Mouse (Mus musculus) kidney, embryonic 16.5 days (tissue): ENCODE results near the gene Ltb. TPM values are rescaled to one million over a fixed set of nuclear protein-coding genes. Genes with fewer than 3 reads are reported as not detected.

Source experiments
- ATAC-seq: fragments of 200-750 bp; cut with Nextera tagmentation; 2 replicates; pipeline ENCODE4 v1.8.0; 2017; ENCODE audit warnings: moderate TSS enrichment; ENCODE audit not compliant: low FRiP score, low TSS enrichment
- H3K27ac ChIP-seq: fragments of 300-500 bp; sonication (generic); 2 replicates; pipeline ENCODE4 v1.5.1; 2014; ENCODE audit warnings: low read length
- H3K27me3 ChIP-seq: fragments of 300-500 bp; sonication (generic); 2 replicates; pipeline ENCODE4 v1.6.1; 2014; ENCODE audit warnings: low read length, control low read depth, mixed read lengths; ENCODE audit not compliant: insufficient read depth
- H3K36me3 ChIP-seq: fragments of 300-500 bp; sonication (generic); 2 replicates; pipeline ENCODE4 v1.6.1; 2014; ENCODE audit warnings: low read length, control low read depth, mixed read lengths; ENCODE audit not compliant: insufficient read depth
- H3K4me1 ChIP-seq: fragments of 300-500 bp; sonication (generic); 2 replicates; pipeline ENCODE4 v1.6.1; 2014; ENCODE audit warnings: low read length, control low read depth, mixed read lengths; ENCODE audit not compliant: insufficient read depth
- H3K4me2 ChIP-seq: fragments of 300-500 bp; sonication (generic); replicated peaks from 2 replicates; pipeline ENCODE4 v1.6.1; 2014; ENCODE audit warnings: low read depth, low read length
- H3K4me3 ChIP-seq: fragments of 300-500 bp; sonication (generic); 2 replicates; pipeline ENCODE4 v1.5.1; 2014; ENCODE audit warnings: mild to moderate bottlenecking, low read length
- H3K9ac ChIP-seq: fragments of 300-500 bp; sonication (generic); replicated peaks from 2 replicates; pipeline ENCODE4 v1.6.1; 2014; ENCODE audit warnings: low read length
- H3K9me3 ChIP-seq: fragments of 300-500 bp; sonication (generic); 2 replicates; pipeline ENCODE4 v1.6.1; 2016; ENCODE audit warnings: low read length, control low read depth
- WGBS: fragments of 180-500 bp; shearing (Covaris S2); extraction: QIAGEN DNeasy Blood & Tissue Kit; methylation state at CpG from one replicate; pipeline ENCODE4 v1.1.7; 2014; 5-methylcytosine and 5-hydroxymethylcytosine counted together
- microRNA-seq: library from miRNA; unstranded; fragments of <30 nt; microRNA quantifications from one replicate; pipeline ENCODE4, GENCODE M21; 2016
- polyA plus RNA-seq: library from polyadenylated mRNA; unstranded; fragments of >200 nt; fragmentation: Nextera tagmentation; extraction: Ambion mirVana; gene quantifications from 2 replicates; pipeline ENCODE4 v1.2.1, GENCODE M21; 2015

The Ltb gene
- polyA plus RNA-seq, 1 experiment from 2014 or later: 1.2 TPM

- Histone ChIP-seq H3K9ac (peak overlapping the region; percentile 99), H3K36me3 (peaks cover 26% of the 10 kb centered on the region), H3K4me2 (peak overlapping the region; percentile 81), H3K4me3 (peak overlapping the region; percentile 94), H3K4me1 (peaks cover 38% of the 10 kb centered on the region), H3K9me3 (no peaks in the 10 kb centered on the region), H3K27me3 (no peaks in the 10 kb centered on the region), H3K27ac (peak overlapping the region; percentile 99)
- ATAC-seq: no peak; the same call in 1 of the 2 replicates
- 26% methylated on average over 12 of the region's 12 CpGs for WGBS
Observed at GRCm38 (mm10) chr17:35240384-35241304, 46.4 kb downstream of the Ltb start.

GRCm38 (mm10) chr17:35241305-35242014 lies 47.2 kb downstream of the Ltb start, which contains the start of gene Ddx39b:
Ddx39b (plus strand) TSS chr17:35241746.
- H3K36me3 ChIP-seq: peaks cover 34% of the 10 kb centered on the region
- H3K9me3 ChIP-seq: no peaks in the 10 kb centered on the region
- H3K4me2 ChIP-seq: peak within 1 kb of the TSS; percentile 81
- under 1% methylated on average over 67 of the region's 69 CpGs for WGBS
- H3K27ac ChIP-seq: peak within 1 kb of the TSS; percentile 99
- no peaks in the 10 kb centered on the region for H3K27me3 ChIP-seq
- H3K4me1 ChIP-seq: peaks cover 45% of the 10 kb centered on the region
- ATAC-seq: peak; percentile 89
- H3K9ac ChIP-seq: peak within 1 kb of the TSS; percentile 99
- peak within 1 kb of the TSS; percentile 94 for H3K4me3 ChIP-seq

- peaks cover 42% of the 10 kb centered on the region for H3K36me3 ChIP-seq
- peak overlapping the region; percentile 99 for H3K9ac ChIP-seq
- ATAC-seq: peak; percentile 40
- H3K4me2 ChIP-seq: peak overlapping the region; percentile 81
- peak overlapping the region; percentile 94 for H3K4me3 ChIP-seq
- H3K27me3 ChIP-seq: no peaks in the 10 kb centered on the region
- peaks cover 49% of the 10 kb centered on the region for H3K4me1 ChIP-seq
- under 1% methylated on average over 52 of the region's 55 CpGs for WGBS
- peak overlapping the region; percentile 99 for H3K27ac ChIP-seq
- H3K9me3 ChIP-seq: no peaks in the 10 kb centered on the region
Observed at GRCm38 (mm10) chr17:35242015-35242941, 48.0 kb downstream of the Ltb start.

- ATAC-seq: no peak
- H3K4me1 ChIP-seq: peaks cover 55% of the 10 kb centered on the region
- H3K36me3 ChIP-seq: peaks cover 51% of the 10 kb centered on the region
- no peaks in the 10 kb centered on the region for H3K9me3 ChIP-seq
- peak overlapping the region; percentile 81 for H3K4me2 ChIP-seq
- under 1% methylated on average over 16 of the region's 16 CpGs for WGBS
- H3K4me3 ChIP-seq: peak overlapping the region; percentile 94
- peak overlapping the region; percentile 99 for H3K9ac ChIP-seq
- peak overlapping the region; percentile 99 for H3K27ac ChIP-seq
- no peaks in the 10 kb centered on the region for H3K27me3 ChIP-seq
Observed at GRCm38 (mm10) chr17:35243086-35243485, 48.8 kb downstream of the Ltb start.

- Histone ChIP-seq H3K27me3 (no peaks in the 10 kb centered on the region), H3K27ac (0 out of 2 replicates have a peak overlapping the region, but pooled peaks have one; percentile 15), H3K9me3 (no peaks in the 10 kb centered on the region), H3K9ac (peak overlapping the region; percentile 99), H3K4me2 (peak overlapping the region; percentile 81), H3K4me3 (peak overlapping the region; percentile 94), H3K4me1 (peaks cover 62% of the 10 kb centered on the region), H3K36me3 (peaks cover 69% of the 10 kb centered on the region)
- WGBS: 56% methylated on average over 2 of the region's 2 CpGs
- no peak for ATAC-seq
Observed at GRCm38 (mm10) chr17:35244999-35245398, 50.8 kb downstream of the Ltb start.

Small RNAs within 50 kb of the gene (microRNA-seq; reads per million reads assigned to microRNA genes)
- gene Mir6973a (not detected), gene Mir6974 (not detected), gene Mir6975 (1.6 reads per million, percentile 3 among the genes with 10 or more reads in this experiment)

Other genes with a start within 250 kb of the Ltb start
- 0.76 and 0.80 TPM in 2 replicates for gene Hspa1b, start 235.2 kb upstream of the Ltb start, polyA plus RNA-seq
- gene Gm20481, start 224.5 kb upstream of the Ltb start, polyA plus RNA-seq: not detected in 2 replicates
- gene Hspa1a, start 222.3 kb upstream of the Ltb start, polyA plus RNA-seq: 11.2 and 13.4 TPM in 2 replicates
- gene Hspa1l, start 221.7 kb upstream of the Ltb start, polyA plus RNA-seq: 1.0 and 1.3 TPM in 2 replicates
- 206 and 230 TPM in 2 replicates for gene Lsm2, start 212.6 kb upstream of the Ltb start, polyA plus RNA-seq
- 132 and 137 TPM in 2 replicates for gene Vars, start 193.5 kb upstream of the Ltb start, polyA plus RNA-seq
- gene Vwa7, start 177.9 kb upstream of the Ltb start, polyA plus RNA-seq: 0.21 and 0.31 TPM in 2 replicates
- 5.7 and 7.1 TPM in 2 replicates for gene Sapcd1, start 166.4 kb upstream of the Ltb start, polyA plus RNA-seq
- gene Msh5, start 147.7 kb upstream of the Ltb start, polyA plus RNA-seq: 4.5 and 6.9 TPM in 2 replicates
- 341 and 345 TPM in 2 replicates for gene Clic1, start 144.5 kb upstream of the Ltb start, polyA plus RNA-seq
- 375 and 376 TPM in 2 replicates for gene Ddah2, start 135.4 kb upstream of the Ltb start, polyA plus RNA-seq
- not detected in 2 replicates for gene Ly6g6c, start 129.1 kb upstream of the Ltb start, polyA plus RNA-seq
- gene Mpig6b, start 128.3 kb upstream of the Ltb start, polyA plus RNA-seq: 0.49 and 0.52 TPM in 2 replicates
- 1.1 and 2.0 TPM in 2 replicates for gene Ly6g6e, start 117.5 kb upstream of the Ltb start, polyA plus RNA-seq
- gene Ly6g6d, start 116.4 kb upstream of the Ltb start, polyA plus RNA-seq: 4.4 and 4.6 TPM in 2 replicates
- gene Ly6g6f, start 108.8 kb upstream of the Ltb start, polyA plus RNA-seq: 0.26 TPM in 1 of 2 replicates, not detected in the other
- gene Abhd16a, start 105.2 kb upstream of the Ltb start, polyA plus RNA-seq: 115 and 118 TPM in 2 replicates
- gene Ly6g5c, start 86.2 kb upstream of the Ltb start, polyA plus RNA-seq: not detected in 2 replicates
- 0.89 and 1.5 TPM in 2 replicates for gene Ly6g5b, start 79.0 kb upstream of the Ltb start, polyA plus RNA-seq
- gene Gpank1, start 73.0 kb upstream of the Ltb start, polyA plus RNA-seq: 22.3 and 23.7 TPM in 2 replicates
- 293 and 308 TPM in 2 replicates for gene Csnk2b, start 72.4 kb upstream of the Ltb start, polyA plus RNA-seq
- 8.5 and 12.0 TPM in 2 replicates for gene D17H6S53E, start 68.1 kb upstream of the Ltb start, polyA plus RNA-seq
- 22.2 and 27.5 TPM in 2 replicates for gene Apom, start 62.4 kb upstream of the Ltb start, polyA plus RNA-seq
- gene Bag6, start 59.3 kb upstream of the Ltb start, polyA plus RNA-seq: 56.4 TPM in 2 replicates
- 166 and 215 TPM in 2 replicates for gene Prrc2a, start 29.5 kb upstream of the Ltb start, polyA plus RNA-seq
- gene Aif1, start 18.4 kb upstream of the Ltb start, polyA plus RNA-seq: 8.3 and 9.2 TPM in 2 replicates
- 10.7 and 12.8 TPM in 2 replicates for gene Lst1, start 6.0 kb upstream of the Ltb start, polyA plus RNA-seq
- gene Tnf, start 7.6 kb downstream of the Ltb start, polyA plus RNA-seq: 0.15 and 0.28 TPM in 2 replicates
- 0.13 TPM in 1 of 2 replicates, not detected in the other for gene Lta, start 10.9 kb downstream of the Ltb start, polyA plus RNA-seq
- 0.56 and 0.62 TPM in 2 replicates for gene Gm16181, start 26.4 kb downstream of the Ltb start, polyA plus RNA-seq
- gene Atp6v1g2, start 39.2 kb downstream of the Ltb start, polyA plus RNA-seq: 5.8 and 8.5 TPM in 2 replicates
- 11.6 TPM in 2 replicates for gene Nfkbil1, start 41.4 kb downstream of the Ltb start, polyA plus RNA-seq
- gene Ddx39b, start 47.3 kb downstream of the Ltb start, polyA plus RNA-seq: 553 and 556 TPM in 2 replicates
- gene H2-D1, start 68.3 kb downstream of the Ltb start, polyA plus RNA-seq: 73.6 and 87.2 TPM in 2 replicates
- not detected in 2 replicates for gene H2-Q1, start 126.0 kb downstream of the Ltb start, polyA plus RNA-seq
- 0.42 and 0.82 TPM in 2 replicates for gene H2-Q2, start 147.8 kb downstream of the Ltb start, polyA plus RNA-seq
- gene H2-Q4, start 185.2 kb downstream of the Ltb start, polyA plus RNA-seq: 4.3 and 4.4 TPM in 2 replicates
- 4.4 and 5.7 TPM in 2 replicates for gene H2-Q6, start 230.4 kb downstream of the Ltb start, polyA plus RNA-seq
- 13.7 and 15.2 TPM in 2 replicates for gene H2-Q7, start 244.7 kb downstream of the Ltb start, polyA plus RNA-seq